Mouse (Mus musculus) lung, postnatal 0 days (tissue): ENCODE data around the gene Ppm1e.

Experiments
- CTCF ChIP-seq: IDR thresholded peaks from 2 replicates; pipeline ENCODE4 v1.5.1; 2016; ENCODE audit warnings: antibody characterized with exemption, mild to moderate bottlenecking
- EP300 ChIP-seq: IDR thresholded peaks from 2 replicates; pipeline ENCODE4 v1.6.1; 2016; ENCODE audit warnings: antibody characterized with exemption, mild to moderate bottlenecking, control low read depth

DNA sequence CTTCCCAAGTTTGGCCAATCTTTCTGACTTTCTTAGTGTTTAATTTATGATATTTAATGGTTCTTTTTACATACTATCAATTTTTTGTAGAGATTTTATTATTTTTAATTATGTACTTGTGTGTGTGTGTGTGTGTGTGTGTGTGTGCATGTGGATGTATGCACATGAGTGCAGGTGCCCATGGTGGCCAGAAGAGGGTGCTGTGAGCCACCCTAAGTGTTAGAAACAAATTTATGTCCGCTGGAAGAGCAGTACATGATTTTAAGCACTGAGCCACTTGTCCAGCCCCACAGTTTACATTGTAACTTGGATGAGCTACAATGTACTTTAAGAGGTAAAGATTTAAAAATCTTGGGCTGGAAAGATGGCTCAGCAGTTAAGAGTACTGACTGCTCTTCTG is 87.3 kb downstream of the Ppm1e start:
- TF ChIP-seq EP300 (no peak), CTCF (no peak)
